Mouse (Mus musculus): ENCODE measurements around the gene Cenpk. TPM values are rescaled to one million over a fixed set of nuclear protein-coding genes. Genes with fewer than 3 reads are reported as not detected.
A peak's percentile ranks its signal among the peaks of the same experiment; 100 is the strongest.
"Not testable (repeated sequence)": the region's sequence is repeated elsewhere in the genome, so short reads cannot be mapped to it uniquely, and the experiment has no call there.

Gene Cenpk
- total RNA-seq (2021): 1 to 10 TPM; 1.2 to 1.3 TPM
- long read RNA-seq, experiment 1, partial matches to known transcripts: 0 of 1 reads
- long read RNA-seq, experiment 1, other reads (novel, unspliced or antisense): 1 of 1 reads
- long read RNA-seq, experiment 2: 0 reads

DNA sequence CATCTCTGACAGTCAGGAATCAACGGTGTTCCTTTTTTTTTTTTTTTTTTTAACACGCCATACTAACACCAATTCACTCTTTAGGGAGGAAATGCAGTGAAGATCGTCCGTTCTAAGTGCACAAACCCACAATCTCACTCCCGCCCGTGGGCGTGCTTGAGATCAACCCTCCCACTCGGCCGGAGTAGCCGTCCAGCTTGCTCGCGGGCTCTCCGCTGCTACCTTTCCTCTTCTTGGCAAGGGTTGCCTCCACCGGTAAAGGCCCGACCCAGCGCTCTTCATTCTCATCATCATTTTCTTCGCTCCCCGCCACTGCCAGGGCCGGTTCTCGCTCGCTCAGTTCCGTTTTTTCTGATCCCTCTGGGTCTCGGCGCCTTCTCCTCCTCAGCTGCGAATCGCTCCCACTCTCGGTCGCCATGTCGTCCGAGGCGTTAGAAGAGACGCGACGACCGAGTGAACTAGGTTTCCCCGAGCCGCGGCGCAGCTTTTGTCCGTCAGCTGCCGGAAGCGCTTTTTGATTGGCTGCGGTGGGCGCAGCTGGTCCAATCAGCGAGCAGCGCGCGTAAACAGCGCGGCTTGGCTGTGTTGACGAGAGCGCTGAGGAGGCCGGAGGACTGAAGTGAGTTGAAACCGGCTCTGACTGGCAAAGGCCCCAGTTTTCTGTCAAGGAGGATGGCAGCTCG lies at the start of gene Cenpk, which contains the start of gene Ppwd1:
Gene Cenpk (plus strand): TSS at position 228 of the 683 bp plus-strand sequence.
Gene Ppwd1 (minus strand): TSS at position 460 of the 683 bp plus-strand sequence.
- intact Hi-C loops (cut with DNase I; ENCODE audit: low total_unique reads): no loop called here
- peak; percentile 94 for DNase-seq

DNA sequence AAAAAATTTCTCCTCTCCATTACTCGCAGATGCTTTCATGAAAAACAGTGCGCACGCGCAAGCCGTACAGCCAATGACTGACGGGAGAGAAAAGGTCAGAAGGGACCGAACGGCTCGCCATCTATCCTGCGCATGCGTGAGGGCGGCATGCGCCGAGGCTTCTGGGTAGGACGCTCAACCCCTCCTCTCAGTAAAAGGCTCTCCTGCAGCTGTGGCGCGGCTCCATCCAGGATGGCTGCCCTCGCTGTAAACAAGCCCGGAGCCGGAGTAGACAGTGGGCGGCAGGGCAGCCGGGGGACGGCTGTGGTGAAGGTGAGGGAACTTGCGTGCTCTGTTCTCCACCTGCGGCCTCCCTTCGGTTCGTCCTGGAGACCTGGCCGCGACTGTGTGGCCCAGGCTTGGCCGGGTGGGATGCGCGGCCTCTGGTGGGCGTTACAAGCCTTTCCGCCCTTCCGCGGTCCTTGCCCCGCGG lies 49.7 kb upstream of the Cenpk start, which contains the start of gene Trim23:
Gene Trim23 (plus strand): TSS at position 148 of the 472 bp plus-strand sequence.
- intact Hi-C loops (cut with DNase I; ENCODE audit: low total_unique reads): no loop called here

DNA sequence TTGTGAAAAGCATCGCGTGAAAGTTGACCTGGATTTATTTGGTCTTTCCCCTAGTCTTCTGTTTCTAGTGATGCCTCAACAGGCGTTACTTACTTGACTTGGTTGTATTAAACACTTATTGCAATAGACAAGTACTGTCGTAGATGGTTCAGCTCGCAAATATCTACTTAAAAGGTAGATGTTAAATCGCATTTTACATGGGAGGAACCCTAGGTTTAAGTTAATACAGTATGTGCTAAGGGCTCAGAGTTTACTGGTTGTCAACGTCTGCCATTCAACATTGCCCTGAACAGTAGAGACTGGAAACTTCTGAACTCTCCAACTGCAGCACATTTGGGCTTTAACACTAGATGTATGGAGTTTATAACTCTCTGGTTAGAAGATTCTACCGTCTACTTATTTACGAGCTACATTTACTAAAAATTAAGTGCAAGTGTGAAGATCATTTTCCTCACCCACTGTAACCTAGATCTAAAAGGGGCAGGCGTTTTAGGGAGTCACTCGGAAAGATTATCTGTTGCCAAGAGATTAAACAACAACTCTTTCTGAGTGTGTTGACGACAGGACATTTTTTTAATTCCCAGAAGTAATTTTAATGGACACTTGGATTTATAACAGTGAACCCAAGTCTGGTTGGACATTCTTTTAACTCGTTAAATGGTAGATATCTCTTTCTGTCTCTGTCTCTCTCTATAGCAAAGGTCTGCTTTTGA lies 49.1 kb upstream of the Cenpk start:
- intact Hi-C loops (cut with DNase I; ENCODE audit: low total_unique reads): no loop called here
- DNase-seq: no peak

More for the DNA sequence above, 49.7 kb upstream of the Cenpk start, which contains the start of gene Trim23:
- peak; percentile 98 for DNase-seq

DNA sequence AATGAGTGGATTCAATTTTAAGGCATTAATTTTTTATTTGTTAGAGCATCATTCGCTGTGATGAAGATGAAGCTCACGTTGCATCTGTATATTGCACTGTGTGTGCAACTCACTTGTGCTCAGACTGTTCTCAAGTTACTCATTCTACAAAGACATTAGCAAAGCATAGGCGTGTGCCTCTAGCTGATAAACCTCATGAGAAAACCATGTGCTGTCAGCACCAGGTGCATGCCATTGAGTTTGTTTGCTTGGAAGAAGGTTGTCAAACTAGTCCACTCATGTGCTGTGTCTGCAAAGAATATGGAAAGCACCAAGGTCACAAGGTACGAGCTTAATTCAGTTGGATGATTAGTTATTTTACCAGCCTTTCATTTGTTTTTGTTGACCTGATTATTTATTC lies 41.1 kb upstream of the Cenpk start:
- DNase-seq: no peak
- intact Hi-C loops (cut with DNase I; ENCODE audit: low total_unique reads): no loop called here

DNA sequence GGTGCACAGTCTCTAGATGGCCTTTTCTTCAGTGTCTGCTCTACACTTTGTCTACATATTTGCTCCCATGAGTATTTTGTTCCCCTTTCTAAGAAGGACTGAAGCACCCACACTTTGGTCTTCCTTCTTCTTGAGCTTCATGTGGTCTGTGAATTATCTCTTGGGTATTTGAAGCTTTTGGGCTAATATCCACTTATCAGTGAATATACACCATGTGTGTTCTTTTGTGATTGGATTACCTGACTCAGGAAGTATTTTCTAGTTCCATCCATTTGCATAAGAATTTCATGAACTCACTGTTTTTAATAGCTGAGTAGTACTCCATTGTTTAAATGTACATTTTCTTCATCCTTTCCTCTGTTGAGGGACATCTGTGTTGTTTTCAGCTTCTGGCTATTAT lies 32.5 kb upstream of the Cenpk start:
- DNase-seq; intact Hi-C loops (cut with DNase I; ENCODE audit: low total_unique reads): not testable (repeated sequence)

DNA sequence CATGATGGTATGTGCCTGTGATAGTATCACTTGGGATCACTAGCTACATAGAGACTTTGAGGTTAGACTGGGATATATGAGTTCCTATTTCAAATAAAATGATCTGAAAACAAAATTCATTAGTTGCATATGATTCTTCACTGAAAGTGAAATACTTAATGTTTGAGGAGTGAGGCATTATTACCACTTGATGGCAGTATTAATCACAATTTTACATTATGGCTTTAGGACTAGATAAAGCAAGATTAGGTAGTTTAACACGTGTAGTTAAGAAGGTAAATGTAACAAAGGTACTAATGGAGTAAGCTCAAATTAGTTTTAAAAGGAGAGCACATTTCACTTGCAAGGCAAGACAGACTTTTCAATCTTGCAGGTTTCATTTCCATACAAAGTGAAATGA lies 24.1 kb upstream of the Cenpk start:
- DNase-seq: no peak
- intact Hi-C loops (cut with DNase I; ENCODE audit: low total_unique reads): no loop called here

DNA sequence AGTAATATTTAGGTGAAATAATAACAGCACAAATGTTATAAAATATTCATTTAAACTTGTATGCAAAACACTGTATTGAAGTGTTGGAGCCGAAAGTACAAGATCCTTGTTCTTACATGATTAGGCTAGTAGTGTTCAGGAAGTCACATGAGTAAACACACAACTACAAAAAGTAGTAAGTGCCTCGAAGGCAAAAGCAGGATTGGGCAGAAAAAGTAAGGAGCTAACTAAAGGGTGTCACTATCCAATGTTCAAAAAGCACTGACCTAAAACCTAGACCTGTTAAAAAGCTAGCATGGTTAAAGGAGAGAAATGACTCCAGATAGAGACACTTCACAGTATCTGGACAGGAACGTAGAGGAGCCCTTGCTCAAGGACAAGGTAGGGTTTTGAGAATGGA lies 933 bp upstream of the Cenpk start:
- DNase-seq: no peak
- intact Hi-C loops (cut with DNase I; ENCODE audit: low total_unique reads): no loop called here

DNA sequence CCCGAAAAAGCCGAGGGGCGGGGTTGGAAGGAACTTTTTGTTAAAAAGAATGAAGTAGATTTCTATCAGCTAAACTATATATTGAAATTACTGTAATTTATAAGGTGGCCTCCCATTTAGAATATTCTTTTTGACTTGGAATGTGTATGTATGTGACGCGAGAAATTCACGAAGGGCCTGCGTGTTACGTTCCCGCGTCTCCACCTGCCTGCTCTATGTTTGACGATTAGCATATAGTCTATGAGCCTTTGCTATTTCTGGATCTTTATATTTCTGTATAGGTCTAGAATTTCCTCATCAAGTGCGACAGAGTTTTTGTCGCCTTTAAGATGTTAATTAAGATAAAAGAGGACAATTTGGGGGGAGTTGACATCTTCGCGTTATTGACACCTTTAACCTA lies 770 bp downstream of the Cenpk start:
- intact Hi-C loops (cut with DNase I; ENCODE audit: low total_unique reads): no loop called here

DNA sequence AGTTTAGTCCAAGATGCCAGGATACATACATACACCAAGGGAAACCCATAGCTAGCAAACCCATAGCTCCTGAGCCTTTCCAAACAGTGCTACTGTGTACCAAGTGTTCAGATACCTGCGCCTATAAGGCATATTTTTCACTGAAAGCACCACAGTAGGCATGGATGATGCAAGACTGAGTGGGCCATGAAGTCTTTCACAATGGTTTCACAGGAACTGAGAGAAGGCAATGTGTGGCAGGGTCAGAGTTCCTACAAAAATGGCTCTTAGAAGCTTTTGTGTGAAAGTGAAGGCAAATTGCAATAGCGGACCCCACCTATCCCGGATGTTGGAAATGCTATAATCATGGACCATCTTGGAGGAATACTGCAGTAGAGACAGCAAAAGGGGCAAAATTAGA lies 30.6 kb downstream of the Cenpk start:
- intact Hi-C loops (cut with DNase I; ENCODE audit: low total_unique reads): no loop called here
- no peak for DNase-seq

More for the DNA sequence above, 770 bp downstream of the Cenpk start:
- no peak for DNase-seq

DNA sequence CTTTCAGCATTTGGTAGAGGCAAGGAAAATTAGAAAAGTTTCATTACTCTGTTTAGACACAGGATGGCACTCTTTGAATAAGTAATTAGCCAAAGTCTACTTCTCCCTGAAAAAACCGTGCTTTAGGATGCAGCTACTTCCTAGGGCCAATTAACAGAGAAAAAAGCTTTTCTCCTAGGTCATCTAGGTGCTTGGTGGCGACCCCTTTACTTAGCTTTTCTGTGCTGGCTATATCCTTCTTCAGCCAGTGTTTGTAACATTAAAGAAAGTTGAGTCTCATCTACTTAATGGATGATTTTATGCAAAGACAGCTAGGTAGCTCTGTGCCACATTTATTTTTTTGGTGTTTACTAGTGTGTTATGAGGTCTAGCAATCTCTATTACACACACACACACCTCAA lies 56.6 kb downstream of the Cenpk start:
- no peak for DNase-seq
- intact Hi-C loops (cut with DNase I; ENCODE audit: low total_unique reads): loop anchor here (5.0 to 10.0 kb wide), 2 partner anchors 397 to 660 kb away; no protein-coding TSS in a partner anchor

DNA sequence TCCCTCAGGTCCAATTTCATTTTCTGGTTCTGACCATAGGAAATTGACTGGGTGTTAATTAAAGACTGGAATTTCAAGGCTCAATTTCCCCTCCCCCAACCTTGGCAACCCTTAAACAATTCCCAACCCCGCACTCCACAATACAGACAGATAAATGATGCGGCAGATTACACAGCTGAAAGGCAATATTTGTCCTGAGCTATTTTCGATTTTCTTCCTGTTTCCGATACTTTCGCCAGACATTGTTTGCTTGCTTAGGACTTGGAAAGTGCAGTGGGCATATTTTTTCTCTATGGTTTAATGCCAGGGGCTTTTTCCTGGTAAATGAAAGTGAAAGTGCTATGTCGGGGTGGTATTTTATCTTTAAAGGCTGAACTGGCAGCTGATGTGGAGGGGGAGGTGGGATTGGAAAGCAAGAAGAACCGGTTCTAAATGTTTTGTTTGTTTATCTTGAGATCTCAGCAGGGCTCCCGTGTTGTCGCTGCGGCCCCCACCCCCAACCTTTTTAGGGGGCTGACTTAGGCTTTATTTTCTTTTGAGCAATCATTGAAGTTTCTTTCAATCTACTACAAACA lies 57.4 kb downstream of the Cenpk start:
- DNase-seq: no peak
- intact Hi-C loops (cut with DNase I; ENCODE audit: low total_unique reads): loop anchor here (5.0 to 10.0 kb wide), 2 partner anchors 396 to 659 kb away; no protein-coding TSS in a partner anchor

DNA sequence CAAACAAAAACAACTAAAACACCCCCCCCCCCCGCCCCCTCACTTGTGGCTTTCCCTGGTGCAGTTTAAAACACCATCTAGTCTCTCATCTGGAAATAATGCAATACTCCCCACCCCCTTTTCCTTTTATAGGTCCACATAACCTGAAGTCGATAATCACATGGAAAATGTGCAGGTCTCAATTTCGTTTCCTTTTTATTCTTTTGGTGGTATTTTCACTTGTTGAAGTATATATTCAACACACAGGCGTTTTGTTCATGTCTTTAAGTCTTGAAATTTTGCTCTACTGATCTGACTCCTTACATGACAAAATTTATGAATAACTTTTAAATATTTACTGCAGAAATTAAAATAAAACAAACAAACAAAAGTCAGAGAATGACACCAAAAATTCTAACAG lies 57.9 kb downstream of the Cenpk start:
- intact Hi-C loops (cut with DNase I; ENCODE audit: low total_unique reads): loop anchor here (5.0 to 10.0 kb wide), 2 partner anchors 396 to 658 kb away; no protein-coding TSS in a partner anchor
- no peak for DNase-seq

DNA sequence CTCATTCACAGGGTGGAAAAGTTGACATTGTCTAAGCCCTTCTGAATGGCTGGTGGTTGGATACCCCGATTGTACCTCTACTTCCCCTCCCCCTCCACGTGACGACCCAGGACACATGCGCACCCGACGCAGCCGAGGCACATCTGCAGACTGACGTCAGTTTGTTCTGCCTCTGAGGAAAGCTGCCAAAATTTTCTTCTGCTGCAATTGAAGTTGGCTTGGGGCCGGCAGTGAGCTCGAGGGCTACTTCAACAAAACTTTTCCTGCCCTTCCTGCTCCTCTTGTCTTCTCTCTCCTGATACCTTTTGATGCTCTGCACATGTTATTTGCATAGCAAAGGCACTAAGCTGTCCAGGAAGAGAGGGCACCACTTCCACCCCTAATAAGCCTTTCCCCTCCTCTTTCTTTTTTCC lies 58.5 kb downstream of the Cenpk start:
- peak; percentile 89 for DNase-seq
- intact Hi-C loops (cut with DNase I; ENCODE audit: low total_unique reads): loop anchor here (5.0 to 10.0 kb wide), 2 partner anchors 395 to 658 kb away; no protein-coding TSS in a partner anchor

DNA sequence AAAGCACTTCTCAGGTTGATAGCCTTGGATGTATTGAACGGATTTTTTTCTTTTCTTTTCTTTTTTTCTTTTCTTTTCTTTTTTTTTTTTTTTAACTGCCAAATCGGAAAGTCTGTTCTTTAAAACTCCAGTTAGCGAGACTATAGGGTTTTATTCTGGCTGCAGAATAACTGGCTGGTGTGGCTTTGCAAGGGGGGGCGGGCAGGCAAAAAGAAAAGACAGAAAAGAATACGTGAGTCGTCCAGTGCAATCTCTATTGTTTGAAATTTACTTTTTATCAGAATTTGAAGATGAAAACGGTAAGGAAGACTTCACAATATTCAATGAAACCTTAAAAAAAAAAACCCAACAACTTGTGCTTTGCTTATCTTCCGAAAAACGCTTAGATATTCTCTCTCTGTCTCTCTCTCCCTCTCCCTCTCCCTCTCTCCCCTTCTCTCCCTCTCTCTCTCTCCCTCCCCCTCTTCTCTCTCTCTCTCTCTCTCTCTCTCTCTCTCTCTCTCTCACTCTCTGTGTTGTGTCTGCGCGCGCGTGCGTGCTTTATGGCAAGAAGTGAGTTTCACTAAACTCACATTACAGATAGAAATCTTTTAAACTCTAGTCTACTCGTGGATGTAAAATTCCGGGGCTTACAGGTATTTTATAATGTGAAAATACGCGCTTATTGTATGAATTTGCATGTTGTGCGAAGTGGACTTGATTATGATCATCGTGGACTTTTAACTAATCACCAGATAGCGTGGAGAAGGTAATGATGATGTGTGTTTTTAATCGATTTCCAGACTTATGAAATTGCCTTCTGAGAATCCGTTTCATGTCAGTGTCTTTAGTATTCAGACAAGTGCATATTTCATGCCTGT lies 59.2 kb downstream of the Cenpk start, which contains the start of gene Adamts6:
Gene Adamts6 (plus strand): TSS at position 470 of the 860 bp plus-strand sequence.
- no peak for DNase-seq
- intact Hi-C loops (cut with DNase I; ENCODE audit: low total_unique reads): loop anchor here (5.0 to 10.0 kb wide), 2 partner anchors 395 to 657 kb away; no protein-coding TSS in a partner anchor

DNA sequence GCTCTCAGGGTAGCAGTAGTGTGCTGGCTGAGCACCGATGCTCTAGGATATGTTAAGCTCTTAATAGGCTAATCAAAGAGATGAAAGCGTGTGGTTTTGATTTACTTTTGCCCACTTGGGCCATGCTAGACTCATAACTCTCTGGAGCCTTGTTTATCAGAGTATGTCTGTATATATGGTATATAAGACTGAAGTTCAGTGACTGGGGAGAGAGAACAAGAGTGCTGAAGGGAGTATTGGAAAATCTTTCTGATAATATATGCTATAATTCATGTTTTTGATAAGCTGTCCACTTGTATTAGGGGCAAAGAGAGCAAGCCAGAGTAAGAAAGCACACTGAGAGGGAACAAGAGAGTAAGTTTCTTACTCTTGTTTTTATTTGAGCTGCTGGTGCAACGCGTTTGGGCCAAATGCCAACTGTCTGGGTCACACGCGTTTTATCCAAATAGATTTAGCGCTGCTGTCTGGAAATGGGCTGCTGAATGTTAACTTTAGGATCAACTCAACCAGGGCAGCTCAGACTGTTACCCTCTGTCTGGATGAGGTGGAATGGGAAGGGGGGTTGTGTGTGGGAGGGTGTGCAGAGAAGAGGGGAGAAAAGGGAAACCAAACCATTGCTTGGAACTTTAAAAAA lies 59.9 kb downstream of the Cenpk start:
- intact Hi-C loops (cut with DNase I; ENCODE audit: low total_unique reads): loop anchor here (5.0 to 10.0 kb wide), 2 partner anchors 394 to 656 kb away; no protein-coding TSS in a partner anchor
- DNase-seq: peak; percentile 66

DNA sequence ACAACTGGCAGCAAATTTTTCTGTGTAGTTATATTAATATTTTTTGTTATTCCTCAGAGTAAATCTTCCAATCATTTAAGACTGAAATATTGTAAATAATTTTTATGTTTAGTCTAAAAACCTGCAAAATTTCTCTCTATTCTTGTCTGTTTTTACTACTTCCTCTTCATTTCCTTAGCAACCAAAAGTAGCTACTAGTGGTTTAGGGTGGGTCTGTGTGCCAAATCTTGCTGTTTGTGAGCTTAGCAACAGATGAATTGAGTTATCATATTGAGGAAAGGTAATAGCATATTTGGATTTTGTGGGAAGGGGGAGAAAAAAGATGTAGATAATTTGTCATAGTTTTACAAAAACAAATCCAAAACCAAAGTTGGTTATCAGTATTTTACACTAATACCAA lies 60.8 kb downstream of the Cenpk start:
- no peak for DNase-seq
- intact Hi-C loops (cut with DNase I; ENCODE audit: low total_unique reads): loop anchor here (5.0 to 10.0 kb wide), 2 partner anchors 393 to 656 kb away; no protein-coding TSS in a partner anchor

DNA sequence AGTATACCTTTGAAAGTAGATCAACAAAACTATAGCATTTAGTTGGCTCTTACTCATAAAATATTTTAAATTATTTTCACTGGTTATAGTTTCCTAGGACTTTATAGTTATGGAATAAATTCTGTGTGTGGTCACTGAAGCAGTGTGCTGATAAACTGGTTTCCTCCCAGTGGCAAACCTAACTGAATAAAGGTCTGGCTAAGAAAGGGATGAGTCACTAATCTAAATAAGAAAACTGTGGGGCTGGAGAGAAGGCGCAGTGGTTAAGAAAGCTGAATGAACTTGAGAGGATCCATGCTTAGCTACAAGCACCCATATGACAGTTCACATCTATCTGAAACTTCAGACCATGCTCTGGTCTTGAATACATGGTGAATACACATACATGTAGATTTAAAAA lies 67.1 kb downstream of the Cenpk start:
- intact Hi-C loops (cut with DNase I; ENCODE audit: low total_unique reads): no loop called here
- no peak for DNase-seq

All from gastrocnemius, postnatal 14 days (tissue).